Mouse (Mus musculus) heart, embryonic 10.5 days (tissue): ENCODE measurements around the gene Borcs8. TPM values are rescaled to one million over a fixed set of nuclear protein-coding genes. Genes with fewer than 3 reads are reported as not detected.

Experiments used
- DNase-seq: peaks from one replicate; pipeline ENCODE4 v3.0.0-alpha.2; 2017; ENCODE audit warnings: low spot score
- H3K27ac ChIP-seq: fragments of 300-500 bp; sonication (generic); 2 replicates; pipeline ENCODE4 v1.5.1; 2016; ENCODE audit warnings: mild to moderate bottlenecking
- H3K27me3 ChIP-seq: fragments of 300-500 bp; sonication (generic); 2 replicates; pipeline ENCODE4 v1.6.1; 2016; ENCODE audit warnings: mild to moderate bottlenecking; ENCODE audit not compliant: poor library complexity, insufficient read depth, severe bottlenecking
- H3K36me3 ChIP-seq: fragments of 300-500 bp; sonication (generic); 2 replicates; pipeline ENCODE4 v1.6.1; 2016; ENCODE audit warnings: mild to moderate bottlenecking, moderate library complexity
- H3K4me1 ChIP-seq: fragments of 300-500 bp; sonication (generic); 2 replicates; pipeline ENCODE4 v1.6.1; 2016; ENCODE audit warnings: mild to moderate bottlenecking
- H3K4me3 ChIP-seq: fragments of 300-500 bp; sonication (generic); 2 replicates; pipeline ENCODE4 v1.5.1; 2016; ENCODE audit warnings: mild to moderate bottlenecking, moderate library complexity
- H3K9me3 ChIP-seq: fragments of 300-500 bp; sonication (generic); 2 replicates; pipeline ENCODE4 v1.6.1; 2016; ENCODE audit warnings: mild to moderate bottlenecking, moderate library complexity
- WGBS: fragments of 180-500 bp; shearing (Covaris S2); methylation state at CpG from one replicate; pipeline ENCODE4 v1.1.7; 2016; 5-methylcytosine and 5-hydroxymethylcytosine counted together
- polyA plus RNA-seq: library from polyadenylated mRNA; unstranded; fragments of >200 nt; fragmentation: Nextera tagmentation; extraction: Ambion mirVana; gene quantifications from 2 replicates; pipeline ENCODE4 v1.2.1, GENCODE M21; 2016

Borcs8 gene
- 39.6 and 43.9 TPM in 2 replicates for polyA plus RNA-seq

DNA sequence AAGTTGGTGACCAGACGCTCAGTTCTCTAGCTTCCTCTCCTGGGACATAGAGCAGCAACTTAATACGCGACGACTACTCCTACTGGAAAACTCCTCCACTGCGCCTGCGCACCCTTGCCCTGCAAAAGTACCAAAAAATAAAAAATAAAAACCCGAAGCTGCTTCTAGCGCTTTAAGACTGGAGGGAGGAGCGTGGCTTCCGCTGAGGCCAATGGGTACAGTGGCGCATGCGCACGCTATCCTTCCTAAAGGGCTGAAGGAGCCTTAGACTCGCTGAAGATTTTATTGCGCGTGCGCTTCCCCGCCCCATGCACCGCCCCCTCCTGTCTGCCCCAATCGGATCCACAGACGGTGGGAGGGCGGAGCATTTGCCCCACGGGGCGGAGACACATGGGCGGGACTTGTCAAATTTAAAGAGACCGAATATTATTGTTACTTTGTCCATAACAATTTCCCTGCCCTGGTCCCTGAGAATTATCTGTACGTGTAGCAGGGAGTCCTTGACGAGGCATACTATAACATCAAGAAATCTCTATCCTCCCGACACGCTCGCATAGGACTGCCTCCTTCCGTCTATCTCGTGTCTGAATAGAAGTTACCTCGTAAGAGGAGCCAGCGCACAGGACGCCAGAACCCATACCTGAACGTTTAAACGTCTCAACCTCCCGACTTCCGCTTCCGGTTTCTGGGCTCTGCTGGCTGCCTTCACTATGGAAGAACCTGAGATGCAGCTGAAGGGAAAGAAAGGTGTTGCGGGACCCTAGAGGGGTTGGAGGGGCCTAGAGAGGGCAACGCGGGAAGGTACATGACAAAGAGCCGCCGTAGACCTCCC is at the start of gene Borcs8, which contains the start of the genes Rfxank and Mef2b:
Gene Borcs8, plus strand, starts transcription at position 474 of the 832 bp plus-strand sequence.
Gene Rfxank, minus strand, starts transcription at position 129 of the 832 bp plus-strand sequence.
Gene Mef2b, plus strand, starts transcription at position 686 of the 832 bp plus-strand sequence.
- Histone ChIP-seq H3K4me3 (peak within 1 kb of the TSS; percentile 91), H3K4me1 (peaks cover 23% of the 10 kb centered on the region), H3K36me3 (peaks cover 50% of the 10 kb centered on the region), H3K27me3 (no peaks in the 10 kb centered on the region), H3K27ac (peak within 1 kb of the TSS; percentile 88), H3K9me3 (no peaks in the 10 kb centered on the region)
- peak; percentile 99 for DNase-seq
- WGBS = under 1% methylated on average over 46 of the region's 46 CpGs

GRCm38 (mm10) chr8:70092786-70093185 is 46.5 kb upstream of the Borcs8 start:
- H3K4me1 ChIP-seq = peaks cover 6% of the 10 kb centered on the region
- H3K36me3 ChIP-seq = no peaks in the 10 kb centered on the region
- no peaks in the 10 kb centered on the region for H3K9me3 ChIP-seq
- H3K27me3 ChIP-seq = peaks cover 77% of the 10 kb centered on the region
- WGBS = 46% methylated on average over 8 of the region's 8 CpGs
- no peak for DNase-seq
- no peak overlapping the region for H3K4me3 ChIP-seq
- no peak overlapping the region for H3K27ac ChIP-seq

- Histone ChIP-seq H3K27ac (no peak overlapping the region), H3K4me1 (no peaks in the 10 kb centered on the region), H3K9me3 (0 out of 2 replicates have a peak, but pooled peaks cover 2% of the 10 kb centered on the region), H3K36me3 (no peaks in the 10 kb centered on the region), H3K27me3 (peaks cover 32% of the 10 kb centered on the region), H3K4me3 (no peak overlapping the region)
- whole genome bisulfite sequencing = 66% methylated on average over 8 of the region's 8 CpGs
- DNase-seq = no peak
Observed at GRCm38 (mm10) chr8:70099276-70099675, 40.0 kb upstream of the Borcs8 start.

DNA sequence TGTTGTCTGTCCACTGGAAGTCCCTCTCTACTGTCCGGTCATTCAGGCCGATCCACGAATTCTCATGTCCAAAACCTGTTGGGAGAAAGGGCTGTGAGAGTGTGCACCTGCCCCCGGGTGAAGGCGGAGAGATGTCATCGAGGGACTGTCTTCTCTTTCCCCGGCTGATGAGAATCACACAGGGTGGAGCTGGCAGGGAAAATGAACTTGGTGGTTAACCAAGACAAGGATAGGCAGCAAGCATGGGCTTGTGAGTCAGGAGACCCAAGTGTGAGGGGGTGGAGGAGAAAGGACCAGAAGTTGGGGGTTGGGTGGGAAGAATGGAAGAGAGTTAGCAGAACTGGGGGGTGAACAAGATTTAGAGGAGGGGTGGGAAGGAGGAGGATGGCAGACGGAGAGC is 39.1 kb upstream of the Borcs8 start:
- Histone ChIP-seq H3K4me1 (peaks cover 6% of the 10 kb centered on the region; the same call in 1 of the 2 replicates), H3K27ac (no peak overlapping the region), H3K36me3 (no peaks in the 10 kb centered on the region), H3K27me3 (peaks cover 32% of the 10 kb centered on the region), H3K4me3 (no peak overlapping the region), H3K9me3 (0 out of 2 replicates have a peak, but pooled peaks cover 2% of the 10 kb centered on the region)
- DNase-seq = no peak
- WGBS = 78% methylated on average over 8 of the region's 8 CpGs

GRCm38 (mm10) chr8:70104506-70104905 is 34.8 kb upstream of the Borcs8 start:
- Histone ChIP-seq H3K27ac (no peak overlapping the region), H3K4me3 (no peak overlapping the region), H3K4me1 (peaks cover 6% of the 10 kb centered on the region; the same call in 1 of the 2 replicates), H3K9me3 (no peaks in the 10 kb centered on the region), H3K27me3 (peaks cover 59% of the 10 kb centered on the region), H3K36me3 (no peaks in the 10 kb centered on the region)
- no peak for DNase-seq
- WGBS = 20% methylated on average over 6 of the region's 6 CpGs

GRCm38 (mm10) chr8:70104922-70105321 is 34.4 kb upstream of the Borcs8 start:
- no peak for DNase-seq
- H3K4me1 ChIP-seq = peaks cover 6% of the 10 kb centered on the region; the same call in 1 of the 2 replicates
- H3K9me3 ChIP-seq = no peaks in the 10 kb centered on the region
- no peak overlapping the region for H3K4me3 ChIP-seq
- WGBS = 70% methylated on average over 7 of the region's 7 CpGs
- H3K27ac ChIP-seq = no peak overlapping the region
- no peaks in the 10 kb centered on the region for H3K36me3 ChIP-seq
- H3K27me3 ChIP-seq = peaks cover 62% of the 10 kb centered on the region

DNA sequence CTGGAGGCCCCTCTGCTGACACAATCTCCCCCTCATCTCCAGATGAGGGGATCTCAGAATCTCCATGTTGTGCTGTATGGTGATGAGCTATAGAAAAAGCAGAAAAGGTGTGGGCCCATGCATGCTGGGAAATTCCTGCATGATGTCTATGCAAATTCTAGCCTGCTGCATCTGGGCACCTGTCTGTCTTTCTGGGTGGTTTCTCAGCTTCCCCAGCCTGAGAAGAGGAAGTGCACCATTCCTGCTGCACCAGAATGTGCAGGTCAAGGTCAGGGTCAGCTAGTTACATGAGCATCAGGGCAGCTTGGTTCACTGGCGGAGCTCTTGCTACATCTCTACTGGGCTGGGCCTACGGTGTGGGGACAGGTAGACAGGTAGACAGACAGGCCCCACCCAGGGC is 28.8 kb upstream of the Borcs8 start:
- Histone ChIP-seq H3K9me3 (no peaks in the 10 kb centered on the region), H3K27ac (no peak overlapping the region), H3K36me3 (no peaks in the 10 kb centered on the region), H3K4me3 (no peak overlapping the region), H3K27me3 (peaks cover 96% of the 10 kb centered on the region), H3K4me1 (peaks cover 8% of the 10 kb centered on the region)
- WGBS = 89% methylated on average over 2 of the region's 2 CpGs
- no peak for DNase-seq

- DNase-seq = no peak
- H3K36me3 ChIP-seq = no peaks in the 10 kb centered on the region
- no peak overlapping the region for H3K4me3 ChIP-seq
- 43% methylated on average over 23 of the region's 23 CpGs for WGBS
- H3K27me3 ChIP-seq = peaks cover 99% of the 10 kb centered on the region
- H3K27ac ChIP-seq = no peak overlapping the region
- H3K4me1 ChIP-seq = peaks cover 8% of the 10 kb centered on the region
- H3K9me3 ChIP-seq = no peaks in the 10 kb centered on the region
Observed at GRCm38 (mm10) chr8:70111192-70111795, 28.0 kb upstream of the Borcs8 start.

- WGBS = 6% methylated on average over 43 of the region's 43 CpGs
- Histone ChIP-seq H3K27ac (no peak overlapping the region), H3K4me3 (peak overlapping the region; percentile 12; the same call in 1 of the 2 replicates), H3K36me3 (no peaks in the 10 kb centered on the region), H3K4me1 (peaks cover 8% of the 10 kb centered on the region), H3K27me3 (peaks cover 99% of the 10 kb centered on the region), H3K9me3 (no peaks in the 10 kb centered on the region)
- DNase-seq = no peak
Observed at GRCm38 (mm10) chr8:70112401-70113016, 26.8 kb upstream of the Borcs8 start.

DNA sequence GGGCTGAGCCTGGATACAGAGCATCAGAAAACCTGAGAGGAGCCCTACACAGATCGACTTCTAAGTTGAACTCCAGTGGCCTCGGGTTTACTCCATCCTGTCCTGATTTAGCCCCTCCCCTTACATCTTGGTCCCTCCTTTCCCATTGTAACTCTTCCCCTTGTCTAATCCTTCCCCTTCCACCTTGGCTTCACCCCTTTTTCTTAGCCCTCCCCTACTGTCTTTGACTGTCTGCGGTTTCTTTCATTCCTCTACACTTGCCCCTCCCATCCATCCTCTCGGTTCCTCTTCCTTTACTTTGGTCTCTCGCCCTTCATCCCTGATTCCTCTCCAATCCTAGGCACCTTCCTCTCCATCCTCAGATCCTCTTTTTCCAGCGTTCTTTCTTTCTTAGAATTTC is 24.8 kb upstream of the Borcs8 start:
- 22% methylated on average over 6 of the region's 6 CpGs for WGBS
- no peak overlapping the region for H3K27ac ChIP-seq

GRCm38 (mm10) chr8:70114892-70115291 is 24.4 kb upstream of the Borcs8 start:
- 65% methylated on average over 13 of the region's 13 CpGs for WGBS

More for the DNA sequence above, 24.8 kb upstream of the Borcs8 start:
- H3K4me1 ChIP-seq = peaks cover 8% of the 10 kb centered on the region
- peaks cover 99% of the 10 kb centered on the region for H3K27me3 ChIP-seq
- no peaks in the 10 kb centered on the region for H3K9me3 ChIP-seq
- DNase-seq = no peak
- H3K4me3 ChIP-seq = no peak overlapping the region
- no peaks in the 10 kb centered on the region for H3K36me3 ChIP-seq

DNA sequence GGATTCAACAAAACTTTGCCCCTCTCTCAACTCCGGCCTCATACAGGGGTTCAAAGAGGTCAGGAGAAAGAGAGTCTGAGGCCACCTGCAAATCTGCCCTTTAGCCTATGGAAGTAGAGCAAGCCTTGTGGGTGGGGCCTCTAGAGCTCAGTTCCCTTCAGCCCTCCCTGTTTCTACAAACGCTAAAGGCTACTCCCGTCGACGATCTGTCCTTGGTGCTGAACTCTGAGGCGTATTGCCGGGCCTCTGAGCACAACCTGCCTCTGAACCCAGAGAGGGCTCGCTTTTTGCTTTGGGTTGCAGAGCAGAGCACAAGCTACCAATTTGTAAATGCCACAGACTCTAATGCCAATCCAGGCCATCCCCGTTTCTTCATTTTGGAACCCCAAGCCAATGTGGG is 21.7 kb upstream of the Borcs8 start:
- peaks cover 98% of the 10 kb centered on the region for H3K27me3 ChIP-seq
- H3K9me3 ChIP-seq = no peaks in the 10 kb centered on the region
- no peak overlapping the region for H3K4me3 ChIP-seq
- H3K27ac ChIP-seq = no peak overlapping the region
- H3K36me3 ChIP-seq = no peaks in the 10 kb centered on the region
- peaks cover 9% of the 10 kb centered on the region for H3K4me1 ChIP-seq
- 8% methylated on average over 9 of the region's 9 CpGs for WGBS
- DNase-seq = no peak

More at GRCm38 (mm10) chr8:70114892-70115291, 24.4 kb upstream of the Borcs8 start:
- H3K4me1 ChIP-seq = peaks cover 8% of the 10 kb centered on the region
- no peak for DNase-seq
- no peak overlapping the region for H3K4me3 ChIP-seq
- peaks cover 99% of the 10 kb centered on the region for H3K27me3 ChIP-seq
- no peaks in the 10 kb centered on the region for H3K36me3 ChIP-seq
- H3K9me3 ChIP-seq = no peaks in the 10 kb centered on the region
- H3K27ac ChIP-seq = no peak overlapping the region
